Mouse (Mus musculus) liver, adult 2 months (tissue): ENCODE measurements around the gene Lrriq4. TPM values are rescaled to one million over a fixed set of nuclear protein-coding genes. Genes with fewer than 3 reads are reported as not detected.

ENCODE experiments used
- DNase-seq: peaks from one replicate; pipeline ENCODE4 v3.0.0-alpha.2; 2011; ENCODE audit warnings: low read depth, low spot score; ENCODE audit errors: extremely low read depth
- H3K27ac ChIP-seq: fragments of 200-500 bp; replicated peaks from 2 replicates; pipeline ENCODE4 v1.5.1; 2012; ENCODE audit warnings: low read depth, mild to moderate bottlenecking, control low read depth, inconsistent platforms, low read length; ENCODE audit not compliant: insufficient read depth
- H3K27me3 ChIP-seq: fragments of 200-500 bp; 2 replicates; pipeline ENCODE4 v1.6.1; 2012; ENCODE audit warnings: mild to moderate bottlenecking, moderate library complexity, low read length, inconsistent platforms; ENCODE audit not compliant: control insufficient read depth, insufficient read depth
- H3K36me3 ChIP-seq: fragments of 200-500 bp; 2 replicates; pipeline ENCODE4 v1.6.1; 2012; ENCODE audit warnings: low read length, inconsistent platforms; ENCODE audit not compliant: control insufficient read depth, insufficient read depth
- H3K4me1 ChIP-seq: fragments of 200-500 bp; 2 replicates; pipeline ENCODE4 v1.6.1; 2011; ENCODE audit warnings: low read length; ENCODE audit not compliant: control insufficient read depth, insufficient read depth
- H3K4me3 ChIP-seq: fragments of 200-500 bp; 2 replicates; pipeline ENCODE4 v1.5.1; 2011; ENCODE audit warnings: low read depth, mild to moderate bottlenecking, control low read depth, low read length, moderate library complexity; ENCODE audit not compliant: insufficient read depth
- H3K79me2 ChIP-seq: fragments of 200-500 bp; 2 replicates; pipeline ENCODE4 v1.6.1; 2012; ENCODE audit warnings: inconsistent platforms, mild to moderate bottlenecking, low read length, moderate library complexity; ENCODE audit not compliant: control insufficient read depth, insufficient read depth
- H3K9ac ChIP-seq: fragments of 200-500 bp; 2 replicates; pipeline ENCODE4 v1.6.1; 2012; ENCODE audit warnings: low read depth, mild to moderate bottlenecking, control low read depth, inconsistent platforms, low read length
- CTCF ChIP-seq: fragments of 200-500 bp; IDR thresholded peaks from 2 replicates; pipeline ENCODE4 v1.5.1; 2011; ENCODE audit warnings: low read depth, low read length, control low read depth
- POLR2A ChIP-seq: fragments of 200-500 bp; IDR thresholded peaks from 2 replicates; pipeline ENCODE4 v1.6.1; 2011; ENCODE audit warnings: low read length, control low read depth; ENCODE audit not compliant: insufficient read depth; ENCODE audit errors: extremely low read depth
- WGBS: fragments of 180-500 bp; shearing (Covaris S2); methylation state at CpG from one replicate; pipeline ENCODE4 v1.1.7; 2018; 5-methylcytosine and 5-hydroxymethylcytosine counted together
- polyA plus RNA-seq: library from polyadenylated mRNA; depleted of rRNA; stranded (reverse); fragments of >200 nt; gene quantifications from 2 replicates; pipeline ENCODE4 v1.2.3, GENCODE M21; 2012; rRNA removed
- total RNA-seq: library from RNA; depleted of rRNA; stranded (reverse); fragments of >200 nt; gene quantifications from 2 replicates; pipeline ENCODE4 v1.2.3, GENCODE M21; 2014; rRNA removed

The Lrriq4 gene
- total and polyA plus RNA-seq, 2 experiments: not detected

DNA sequence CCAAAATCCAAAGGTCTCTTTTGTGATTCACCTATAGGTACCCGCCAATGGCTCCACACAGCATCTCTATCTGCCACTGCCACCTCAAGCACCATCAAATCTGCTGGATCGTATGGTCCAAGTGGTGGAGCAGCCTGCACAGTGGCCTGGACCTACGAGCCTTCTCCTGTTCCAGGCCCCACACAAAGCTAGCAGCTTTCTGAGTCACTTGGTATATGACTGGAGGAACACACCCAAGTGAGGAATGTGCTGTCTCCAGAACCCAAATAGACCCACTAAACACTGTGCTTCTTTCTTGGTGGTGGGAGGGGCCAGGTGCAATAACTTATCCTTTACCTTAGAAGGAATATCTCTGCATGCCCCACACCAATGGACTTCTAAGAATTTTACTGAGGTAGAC is 61.7 kb downstream of the Lrriq4 start:
- Histone ChIP-seq H3K4me3 (no peak overlapping the region), H3K9ac (no peak overlapping the region), H3K36me3 (no peaks in the 10 kb centered on the region), H3K27me3 (no peaks in the 10 kb centered on the region), H3K4me1 (no peaks in the 10 kb centered on the region), H3K79me2 (no peaks in the 10 kb centered on the region), H3K27ac (no peak overlapping the region)
- no peak for DNase-seq
- TF ChIP-seq POLR2A: no peak
- WGBS: 90% methylated on average over 3 of the region's 3 CpGs

DNA sequence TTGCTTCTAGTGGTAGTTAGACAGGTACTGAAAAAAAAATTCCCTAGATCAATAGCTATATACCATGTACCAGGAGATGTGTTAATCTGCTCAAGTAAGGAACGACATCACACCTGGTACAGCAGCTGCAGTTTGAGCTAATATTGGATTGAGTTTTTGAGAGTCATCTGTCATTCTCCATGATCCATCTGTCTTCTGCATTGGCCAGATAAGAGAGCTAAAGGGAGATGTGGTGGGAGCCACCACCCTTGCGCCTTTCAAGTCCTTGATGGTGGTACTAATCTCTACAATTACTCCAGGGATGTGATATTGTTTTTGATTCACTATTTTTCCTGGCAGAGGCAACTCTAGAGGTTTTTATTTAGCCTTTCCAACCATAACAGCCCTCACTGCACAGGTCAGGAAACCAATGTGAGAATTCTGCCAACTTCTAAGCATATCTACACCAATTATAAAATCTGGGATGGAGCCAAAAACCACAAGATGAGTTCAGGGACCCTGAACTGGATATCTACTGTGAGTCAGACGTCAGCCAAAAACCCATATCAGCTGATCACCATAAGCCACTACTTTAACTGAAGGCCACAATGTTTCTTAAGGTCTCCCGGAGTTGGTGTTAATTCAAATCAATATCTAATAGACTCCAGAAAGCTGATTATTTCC is 62.4 kb downstream of the Lrriq4 start:
- no peaks in the 10 kb centered on the region for H3K36me3 ChIP-seq
- no peaks in the 10 kb centered on the region for H3K79me2 ChIP-seq
- DNase-seq: no peak
- no peak overlapping the region for H3K27ac ChIP-seq
- H3K4me1 ChIP-seq: no peaks in the 10 kb centered on the region
- no peaks in the 10 kb centered on the region for H3K27me3 ChIP-seq
- TF ChIP-seq CTCF: no peak
- TF ChIP-seq POLR2A: no peak
- H3K4me3 ChIP-seq: no peak overlapping the region
- no peak overlapping the region for H3K9ac ChIP-seq
- WGBS: 71% methylated on average over 4 of the region's 4 CpGs

DNA sequence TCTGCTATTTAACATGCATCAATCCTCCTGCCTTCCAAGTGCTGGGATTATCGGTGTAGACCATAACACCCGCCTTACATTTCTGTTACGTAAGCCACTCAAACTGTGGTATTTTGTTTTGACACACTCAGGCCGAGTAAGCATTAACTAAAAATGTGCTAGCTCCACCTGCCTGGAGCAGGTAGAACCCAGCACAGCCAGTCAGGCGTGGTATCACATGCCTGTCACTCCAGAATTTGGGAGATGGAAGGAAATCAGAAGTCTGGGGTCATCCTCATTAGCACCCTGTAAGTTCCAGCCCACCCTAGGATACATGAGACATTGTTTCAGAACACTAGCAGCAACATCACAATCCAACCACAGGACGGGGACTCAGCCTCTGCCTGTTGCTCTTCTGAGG is 65.9 kb downstream of the Lrriq4 start:
- no peaks in the 10 kb centered on the region for H3K79me2 ChIP-seq

DNA sequence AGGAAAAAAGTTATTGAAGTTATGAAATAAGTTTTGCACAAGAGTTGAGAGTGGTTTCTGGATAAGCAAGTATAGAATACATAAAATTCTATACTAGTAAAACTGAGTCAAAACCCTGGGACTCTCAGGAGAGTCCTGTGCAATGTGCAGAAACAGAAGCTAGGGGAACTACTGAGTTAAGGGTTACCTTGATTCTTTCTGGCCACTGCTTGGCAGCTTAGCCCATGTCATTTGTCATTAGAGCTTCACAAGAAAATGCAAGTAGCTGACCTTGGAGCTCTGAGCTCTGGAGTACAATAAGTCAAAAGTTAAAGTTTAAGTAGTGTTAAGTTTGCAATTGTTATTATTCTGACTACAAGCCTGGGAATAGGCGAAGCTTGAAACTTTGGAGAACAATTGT is 69.0 kb downstream of the Lrriq4 start:
- no peaks in the 10 kb centered on the region for H3K36me3 ChIP-seq
- H3K79me2 ChIP-seq: no peaks in the 10 kb centered on the region
- H3K9ac ChIP-seq: no peak overlapping the region
- H3K4me3 ChIP-seq: no peak overlapping the region
- TF ChIP-seq CTCF (no peak), POLR2A (no peak)
- no peaks in the 10 kb centered on the region for H3K4me1 ChIP-seq
- DNase-seq: no peak
- no peaks in the 10 kb centered on the region for H3K27me3 ChIP-seq
- H3K27ac ChIP-seq: no peak overlapping the region
- WGBS: 94% methylated on average over 1 of the region's 1 CpGs

More for the DNA sequence above, 65.9 kb downstream of the Lrriq4 start:
- Histone ChIP-seq H3K4me3 (no peak overlapping the region), H3K27ac (no peak overlapping the region), H3K4me1 (no peaks in the 10 kb centered on the region), H3K9ac (no peak overlapping the region), H3K27me3 (no peaks in the 10 kb centered on the region), H3K36me3 (no peaks in the 10 kb centered on the region)
- TF ChIP-seq CTCF: no peak
- no peak for TF ChIP-seq POLR2A
- no peak for DNase-seq
- 82% methylated on average over 6 of the region's 6 CpGs for WGBS

DNA sequence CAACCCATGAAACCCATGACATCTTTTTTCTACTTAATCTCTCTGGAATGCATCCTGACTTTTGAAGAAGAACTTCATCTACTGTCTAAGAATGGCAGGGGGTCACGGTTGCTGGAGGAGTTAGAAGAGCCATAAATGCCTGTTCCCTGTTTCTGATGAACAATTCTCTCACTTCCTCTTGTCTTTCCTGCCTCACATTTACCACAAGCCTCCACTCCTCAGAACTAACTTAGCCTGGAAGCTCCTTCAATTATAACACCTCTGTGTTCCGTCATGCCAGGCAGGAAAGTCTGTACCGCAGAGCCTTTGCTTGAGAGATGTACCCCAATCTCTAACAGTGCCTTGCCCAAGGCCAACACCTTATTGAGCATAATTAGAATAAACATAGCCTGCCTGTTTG is 74.3 kb downstream of the Lrriq4 start:
- Histone ChIP-seq H3K27me3 (no peaks in the 10 kb centered on the region), H3K9ac (no peak overlapping the region), H3K27ac (no peak overlapping the region), H3K4me3 (no peak overlapping the region), H3K4me1 (no peaks in the 10 kb centered on the region), H3K79me2 (no peaks in the 10 kb centered on the region), H3K36me3 (no peaks in the 10 kb centered on the region)
- TF ChIP-seq POLR2A: no peak
- TF ChIP-seq CTCF: no peak
- WGBS: 83% methylated on average over 3 of the region's 3 CpGs
- DNase-seq: no peak

Other genes with a start within 250 kb of the Lrriq4 start
- gene Mecom, start 96.5 kb upstream of the Lrriq4 start, total RNA-seq: 1.4 and 3.0 TPM in 2 replicates
- gene Mecom, start 96.5 kb upstream of the Lrriq4 start, polyA plus RNA-seq: 0.26 and 0.39 TPM in 2 replicates
- gene Actrt3, start 44.6 kb upstream of the Lrriq4 start, total RNA-seq: 0.07 TPM in 1 of 2 replicates, not detected in the other
- gene Actrt3, start 44.6 kb upstream of the Lrriq4 start, polyA plus RNA-seq: 0.04 TPM in 1 of 2 replicates, not detected in the other
- 8.8 and 10.5 TPM in 2 replicates for gene Mynn, start 42.4 kb upstream of the Lrriq4 start, total RNA-seq
- 3.3 and 5.1 TPM in 2 replicates for gene Mynn, start 42.4 kb upstream of the Lrriq4 start, polyA plus RNA-seq
- gene Lrrc34, start 3.4 kb downstream of the Lrriq4 start, total RNA-seq: 0.09 TPM in 1 of 2 replicates, not detected in the other
- gene Lrrc34, start 3.4 kb downstream of the Lrriq4 start, polyA plus RNA-seq: not detected in 2 replicates
- not detected in 2 replicates for gene Lrrc31, start 55.3 kb downstream of the Lrriq4 start, total RNA-seq
- not detected in 2 replicates for gene Lrrc31, start 55.3 kb downstream of the Lrriq4 start, polyA plus RNA-seq
- gene Samd7, start 101.8 kb downstream of the Lrriq4 start, total RNA-seq: not detected in 2 replicates
- gene Samd7, start 101.8 kb downstream of the Lrriq4 start, polyA plus RNA-seq: not detected in 2 replicates
- gene Sec62, start 148.4 kb downstream of the Lrriq4 start, total RNA-seq: 56.6 and 77.5 TPM in 2 replicates
- 16.3 and 19.2 TPM in 2 replicates for gene Sec62, start 148.4 kb downstream of the Lrriq4 start, polyA plus RNA-seq
- gene Gpr160, start 211.4 kb downstream of the Lrriq4 start, total RNA-seq: 0.83 and 2.5 TPM in 2 replicates
- gene Gpr160, start 211.4 kb downstream of the Lrriq4 start, polyA plus RNA-seq: 0.40 and 0.61 TPM in 2 replicates